In genomic region chr16:31233541-31234339, GRCm38 (mm10) we compare ENCODE assay signal across 8 mouse cellular contexts. TPM values are rescaled to one million over a fixed set of nuclear protein-coding genes. Genes with fewer than 3 reads are reported as not detected.
DNase-seq lines count a peak whose midpoint lies in the region; ATAC-seq and TF ChIP-seq lines count a peak whose summit lies in the region.

No protein-coding gene starts in this region.

- in situ Hi-C loops in CH12.LX (cut with MboI; ENCODE audit: low pct_ligation_motif_present, low pct_unique_long_range_greater_than_20kb, low sequenced_read_pairs), result no loop called here

- peaks cover 18 to 31% of the 10 kb centered on the region in 2 experiments for H3K4me1 ChIP-seq in CH12.LX (ENCODE audit: control insufficient read depth in 1 of 2, insufficient read depth in 2 of 2)
- H3K4me1 ChIP-seq in hindbrain, embryonic 15.5 days (replicated peaks), result peaks cover 11% of the 10 kb centered on the region

- H3K27me3 ChIP-seq in CH12.LX (replicated peaks), result no peaks in the 10 kb centered on the region
- no peaks in the 10 kb centered on the region for H3K27me3 ChIP-seq in hindbrain, embryonic 15.5 days

- TF ChIP-seq POLR2A in CH12.LX (IDR thresholded peaks at IDR 0.05; ENCODE audit: low read depth, low read length), result peak; percentile 64
- TF ChIP-seq POLR2A in brain, embryonic 14.5 days (IDR thresholded peaks at IDR 0.05; ENCODE audit: borderline replicate concordance, extremely low read depth, insufficient read depth, insufficient read length, poor library complexity, severe bottlenecking), result no peak

- dilution Hi-C loops in CH12.LX (cut with MboI; ENCODE audit: extremely low pct_ligation_motif_present, extremely low pct_unique_long_range_greater_than_20kb, low sequenced_read_pairs), result no loop called here

- H3K36me3 ChIP-seq in CH12.LX (replicated peaks in 1 of 2; ENCODE audit: control insufficient read depth in 1 of 2, insufficient read depth in 1 of 2, low read length in 1 of 2), result no peaks in the 10 kb centered on the region
- no peaks in the 10 kb centered on the region for H3K36me3 ChIP-seq in hindbrain, embryonic 15.5 days

- ATAC-seq in hindbrain, embryonic 15.5 days (ENCODE audit: low FRiP score, low read depth), result no peak

- H3K9me3 ChIP-seq in CH12.LX (replicated peaks; ENCODE audit: low read length), result peaks cover 6% of the 10 kb centered on the region
- no peaks in the 10 kb centered on the region for H3K9me3 ChIP-seq in hindbrain, embryonic 15.5 days

- H3K4me2 ChIP-seq in CH12.LX (ENCODE audit: insufficient read depth, low read depth, poor library complexity, severe bottlenecking), result peak overlapping the region; percentile 75
- peak overlapping the region; percentile 48 for H3K4me2 ChIP-seq in hindbrain, embryonic 15.5 days

- no peak for TF ChIP-seq RAD21 in CH12.LX (IDR thresholded peaks at IDR 0.05; ENCODE audit: low read depth, low read length)

- no peak overlapping the region for H3K4me3 ChIP-seq in CH12.LX (replicated peaks in 1 of 3; ENCODE audit: low read depth in 2 of 3, low read length in 2 of 3, poor library complexity in 1 of 3)
- H3K4me3 ChIP-seq in gastrocnemius, adult 2 months, result peak overlapping the region; percentile 72
- H3K4me3 ChIP-seq in hindbrain, embryonic 15.5 days, result peak overlapping the region; percentile 16

- 29% methylated on average over 20 of the region's 20 CpGs for WGBS in hindbrain, embryonic 15.5 days

- peak overlapping the region; percentile 13; the same call in 1 of the 2 replicates for H3K27ac ChIP-seq in CH12.LX (ENCODE audit: insufficient read depth, low read depth)
- peak overlapping the region; percentile 85 for H3K27ac ChIP-seq in gastrocnemius, adult 2 months
- no peak overlapping the region for H3K27ac ChIP-seq in hindbrain, embryonic 15.5 days (replicated peaks)

- no peak for TF ChIP-seq CTCF in CH12.LX (conservative IDR thresholded peaks at IDR 0.05 in 1 of 2, IDR thresholded peaks at IDR 0.05 in 1 of 2; ENCODE audit: low read depth in 2 of 2, low read length in 2 of 2)
- TF ChIP-seq CTCF in brain, embryonic 14.5 days (IDR thresholded peaks at IDR 0.05; ENCODE audit: borderline replicate concordance, extremely low read depth, insufficient read depth, insufficient read length), result no peak
- TF ChIP-seq CTCF in gastrocnemius, adult 2 months (IDR thresholded peaks at IDR 0.05), result no peak

- intact Hi-C loops in gastrocnemius, adult 2 months (cut with DNase I), result no loop called here

- H3K9ac ChIP-seq in CH12.LX (ENCODE audit: insufficient read depth, low read depth), result 0 out of 2 replicates have a peak overlapping the region, but pooled peaks have one; percentile 25
- no peak overlapping the region for H3K9ac ChIP-seq in hindbrain, embryonic 15.5 days

- H3K79me2 ChIP-seq in CH12.LX (replicated peaks; ENCODE audit: control insufficient read depth, extremely low read depth, insufficient read depth, poor library complexity, severe bottlenecking), result no peaks in the 10 kb centered on the region

- peak; percentile 96 for DNase-seq in CH12.LX (ENCODE audit: extremely low read depth)
- peak; percentile 41 for DNase-seq in brain, embryonic 14.5 days (ENCODE audit: low read depth)
- peak; percentile 86 for DNase-seq in gastrocnemius, adult 2 months
- DNase-seq in layer of hippocampus, postnatal 36 days, result peak; percentile 61 to 69
- peak; percentile 86 for DNase-seq in lung, postnatal 25 days (ENCODE audit: low spot score)
- DNase-seq in right cerebral cortex, postnatal 25 days, result peak; percentile 73
- DNase-seq in yolk sac, embryonic 10.5 days (ENCODE audit: low spot score), result peak; percentile 21

- peak; percentile 67 for TF ChIP-seq EP300 in CH12.LX (IDR thresholded peaks at IDR 0.05; ENCODE audit: low read length)

TF ChIP-seq in CH12.LX, 34 proteins besides CTCF, POLR2A, EP300 and RAD21:
- peak; percentile 47; the same call in 1 of the 2 replicates for TF ChIP-seq TCF12 (IDR thresholded peaks at IDR 0.05; ENCODE audit: low read depth, low read length)
- no peak for TF ChIP-seq CHD1 (IDR thresholded peaks at IDR 0.05; ENCODE audit: low read depth, low read length)
- peak; percentile 100 for TF ChIP-seq MAX (IDR thresholded peaks at IDR 0.05; ENCODE audit: low read length)
- peak; percentile 83 for TF ChIP-seq IRF4 (IDR thresholded peaks at IDR 0.05; ENCODE audit: low read depth, low read length)
- no peak for TF ChIP-seq SMC3 (IDR thresholded peaks at IDR 0.05; ENCODE audit: low read depth, low read length)
- peak; percentile 79; the same call in 1 of the 2 replicates for TF ChIP-seq SIN3A (IDR thresholded peaks at IDR 0.05; ENCODE audit: low read length)
- TF ChIP-seq CHD2 (IDR thresholded peaks at IDR 0.05; ENCODE audit: low read length), result peak; percentile 61; the same call in 1 of the 2 replicates
- peak; percentile 99 for TF ChIP-seq MYC (IDR thresholded peaks at IDR 0.05; ENCODE audit: low read depth, low read length)
- TF ChIP-seq MXI1 (IDR thresholded peaks at IDR 0.05; ENCODE audit: low read depth, low read length), result peak; percentile 95
- TF ChIP-seq KAT2A (IDR thresholded peaks at IDR 0.05; ENCODE audit: insufficient replicate concordance, low read length), result no peak
- TF ChIP-seq USF2 (conservative IDR thresholded peaks at IDR 0.05; ENCODE audit: low read depth, low read length), result peak; percentile 86
- 0 out of 2 replicates have a peak, but pooled peaks have one; percentile 34 for TF ChIP-seq UBTF (IDR thresholded peaks at IDR 0.05; ENCODE audit: low read depth, low read length)
- 0 out of 2 replicates have a peak, but pooled peaks have one; percentile 25 for TF ChIP-seq RCOR1 (conservative IDR thresholded peaks at IDR 0.05; ENCODE audit: low read depth, low read length)
- TF ChIP-seq USF1 (IDR thresholded peaks at IDR 0.05; ENCODE audit: low read depth, low read length), result peak; percentile 88
- 0 out of 2 replicates have a peak, but pooled peaks have one; percentile 22 for TF ChIP-seq HCFC1 (IDR thresholded peaks at IDR 0.05; ENCODE audit: low read depth, low read length)
- TF ChIP-seq JUND (conservative IDR thresholded peaks at IDR 0.05; ENCODE audit: low read depth, low read length), result peak; percentile 83
- peak; percentile 96 for TF ChIP-seq BHLHE40 (IDR thresholded peaks at IDR 0.05; ENCODE audit: low read depth, low read length)
- no peak; the same call in none of the 2 replicates for TF ChIP-seq ELF1 (IDR thresholded peaks at IDR 0.05; ENCODE audit: low read depth, low read length)
- TF ChIP-seq NELFE (IDR thresholded peaks at IDR 0.05; ENCODE audit: low read depth, low read length), result no peak
- no peak for TF ChIP-seq PAX5 (IDR thresholded peaks at IDR 0.05; ENCODE audit: low read length)
- peak; percentile 99 for TF ChIP-seq NRF1 (IDR thresholded peaks at IDR 0.05; ENCODE audit: low read depth, low read length)
- TF ChIP-seq POLR2AphosphoS2 (IDR thresholded peaks at IDR 0.05; ENCODE audit: low read depth, low read length), result no peak
- 0 out of 2 replicates have a peak, but pooled peaks have one; percentile 53 for TF ChIP-seq MAFK (IDR thresholded peaks at IDR 0.05; ENCODE audit: insufficient replicate concordance, low read length)
- no peak for TF ChIP-seq MAZ (IDR thresholded peaks at IDR 0.05; ENCODE audit: low read depth, low read length)
- TF ChIP-seq TBP (conservative IDR thresholded peaks at IDR 0.05; ENCODE audit: low read depth, low read length), result peak; percentile 71; the same call in 1 of the 2 replicates
- no peak for TF ChIP-seq ZMIZ1 (IDR thresholded peaks at IDR 0.05; ENCODE audit: low read depth, low read length)
- TF ChIP-seq ETS1 (conservative IDR thresholded peaks at IDR 0.05; ENCODE audit: low read depth, low read length), result peak; percentile 95
- peak; percentile 45; the same call in 1 of the 2 replicates for TF ChIP-seq JUN (IDR thresholded peaks at IDR 0.05; ENCODE audit: insufficient read depth, low read depth, low read length)
- peak; percentile 94 for TF ChIP-seq MEF2A (IDR thresholded peaks at IDR 0.05; ENCODE audit: borderline replicate concordance, low read depth, low read length)
- TF ChIP-seq ZKSCAN1 (IDR thresholded peaks at IDR 0.05; ENCODE audit: borderline replicate concordance, low read depth, low read length), result no peak

RNA-seq across cellular contexts. Expression of gene Acap2, which starts 32.7 kb away (rescaled TPM):
- total RNA-seq in CH12.LX (2012; rRNA removed) (28.9 and 31.5 TPM in 2 replicates), CH12.LX (2014; rRNA removed) (47.4 and 54.5 TPM in 2 replicates)
- polyA plus RNA-seq in CH12.LX (2012; ENCODE audit: insufficient read length, low read depth), result 35.0 and 36.9 TPM in 2 replicates
- 25.1 and 25.6 TPM in 2 replicates for polyA plus RNA-seq in brain, embryonic 14.5 days (2012; rRNA removed)
- total RNA-seq in gastrocnemius, adult 2 months (2021), result 10 to 100 TPM in 1 of 2 experiments, 1 to 10 TPM in 1; 9.5 to 10.8 TPM
- 11.5 and 13.4 TPM in 2 replicates for polyA plus RNA-seq in hindbrain, embryonic 15.5 days (2015; fragmentation: Nextera tagmentation; extraction: Ambion mirVana)
- total RNA-seq in layer of hippocampus, postnatal 36 days (2021), result 100 to 1,000 TPM; 131 to 145 TPM

RNA-seq across cellular contexts. Expression of gene Ppp1r2, which starts 41.3 kb away (rescaled TPM):
- 33.8 and 43.7 TPM in 2 replicates for total RNA-seq in CH12.LX (2012; rRNA removed)
- 75.4 and 84.5 TPM in 2 replicates for total RNA-seq in CH12.LX (2014; rRNA removed)
- 62.4 and 73.0 TPM in 2 replicates for polyA plus RNA-seq in CH12.LX (2012; ENCODE audit: insufficient read length, low read depth)
- 36.2 and 51.1 TPM in 2 replicates for polyA plus RNA-seq in brain, embryonic 14.5 days (2012; rRNA removed)
- total RNA-seq in gastrocnemius, adult 2 months (2021), result 10 to 100 TPM; 78.9 to 89.0 TPM
- 94.0 and 100 TPM in 2 replicates for polyA plus RNA-seq in hindbrain, embryonic 15.5 days (2015; fragmentation: Nextera tagmentation; extraction: Ambion mirVana)
- total RNA-seq in layer of hippocampus, postnatal 36 days (2021), result 10 to 100 TPM; 92.4 to 97.8 TPM

Comparison
In these comparisons a context has a peak if more than half of its experiments do, and no peak if none do; other contexts are left out.
1. DNase-seq: peak in every context shown above with its lines; median percentile 96 in CH12.LX; 86 in gastrocnemius, adult 2 months; 86 in lung, postnatal 25 days; 73 in right cerebral cortex, postnatal 25 days; 65 in layer of hippocampus, postnatal 36 days; 41 in brain, embryonic 14.5 days; 21 in yolk sac, embryonic 10.5 days.
2. H3K4me3 ChIP-seq: peak in gastrocnemius, adult 2 months (single experiment) and hindbrain, embryonic 15.5 days (single experiment); none in CH12.LX (0 of 3).